Mouse (Mus musculus) layer of hippocampus, postnatal 36 days (tissue): ENCODE data around the gene Ppp2r5e. TPM values are rescaled to one million over a fixed set of nuclear protein-coding genes. Genes with fewer than 3 reads are reported as not detected.
"Not testable (repeated sequence)": the region's sequence is repeated elsewhere in the genome, so short reads cannot be mapped to it uniquely, and the experiment has no call there.

ENCODE experiments used
- DNase-seq, 2 experiments: peaks; one replicate each; pipeline ENCODE4 v3.0.0; 2022
- total RNA-seq, 2 experiments: library from RNA; stranded (reverse); gene quantifications; 2 replicates each; pipeline ENCODE4 v1.2.3; 2021

Ppp2r5e gene
- total RNA-seq, 2 experiments from 2014 or later = 80.4 to 82.1 TPM

DNA sequence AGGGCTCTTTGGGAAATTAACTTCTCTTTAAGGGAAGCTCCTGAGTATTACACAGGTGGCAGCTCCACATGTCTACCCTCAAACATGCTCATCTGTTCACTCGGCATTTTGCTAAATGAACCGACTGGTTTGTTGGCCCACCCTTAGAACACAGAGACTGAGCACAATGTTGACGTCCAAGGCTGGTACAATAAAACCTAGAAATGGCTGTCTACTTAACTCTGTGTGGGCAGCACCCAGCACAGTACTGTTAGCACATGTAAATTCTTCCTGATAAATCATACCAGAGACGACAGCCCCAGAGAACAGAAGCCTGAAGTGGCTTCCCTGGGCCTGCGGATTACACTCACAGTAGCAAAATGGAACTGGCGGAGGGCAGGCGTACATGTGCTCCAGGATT, 59.5 kb downstream of the Ppp2r5e start:
- DNase-seq = peak; percentile 36 to 44

DNA sequence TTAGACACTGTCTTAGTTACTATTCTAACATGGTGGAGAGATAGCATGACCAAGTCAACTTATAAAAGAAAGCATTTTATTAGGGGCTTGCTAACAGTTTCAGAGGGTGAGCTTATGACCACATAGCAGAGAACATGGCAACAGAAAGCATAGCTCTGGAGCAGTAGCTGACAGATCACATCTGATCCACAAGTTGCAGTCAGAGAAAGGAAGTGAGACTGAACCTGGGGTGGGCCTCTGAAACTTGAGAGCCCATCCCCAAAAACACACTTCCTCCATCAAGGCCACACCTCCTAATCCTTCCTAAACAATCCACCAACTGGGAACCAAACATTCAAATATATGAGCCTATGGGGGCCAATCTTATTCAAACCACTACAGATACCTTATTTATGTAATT, 62.9 kb downstream of the Ppp2r5e start:
- DNase-seq = no peak

DNA sequence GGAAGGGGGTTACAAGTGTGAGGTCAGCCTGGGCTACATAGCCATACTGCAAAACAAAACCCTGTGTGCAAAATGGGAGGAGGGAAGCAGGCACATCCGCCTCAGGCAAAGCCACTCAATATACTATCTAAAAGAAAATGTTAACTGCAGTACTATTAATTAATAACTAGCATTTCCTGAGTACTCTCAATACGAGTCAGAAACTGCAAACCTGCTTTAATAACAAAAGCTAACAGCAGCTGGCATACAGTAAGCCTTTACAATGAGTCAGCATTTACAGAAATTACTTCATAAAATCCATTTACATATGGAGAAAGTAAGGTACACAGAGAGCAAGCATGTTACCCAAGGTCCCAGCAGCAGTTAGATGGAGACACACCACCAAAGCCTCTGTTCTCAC, 64.2 kb downstream of the Ppp2r5e start:
- DNase-seq = no peak

DNA sequence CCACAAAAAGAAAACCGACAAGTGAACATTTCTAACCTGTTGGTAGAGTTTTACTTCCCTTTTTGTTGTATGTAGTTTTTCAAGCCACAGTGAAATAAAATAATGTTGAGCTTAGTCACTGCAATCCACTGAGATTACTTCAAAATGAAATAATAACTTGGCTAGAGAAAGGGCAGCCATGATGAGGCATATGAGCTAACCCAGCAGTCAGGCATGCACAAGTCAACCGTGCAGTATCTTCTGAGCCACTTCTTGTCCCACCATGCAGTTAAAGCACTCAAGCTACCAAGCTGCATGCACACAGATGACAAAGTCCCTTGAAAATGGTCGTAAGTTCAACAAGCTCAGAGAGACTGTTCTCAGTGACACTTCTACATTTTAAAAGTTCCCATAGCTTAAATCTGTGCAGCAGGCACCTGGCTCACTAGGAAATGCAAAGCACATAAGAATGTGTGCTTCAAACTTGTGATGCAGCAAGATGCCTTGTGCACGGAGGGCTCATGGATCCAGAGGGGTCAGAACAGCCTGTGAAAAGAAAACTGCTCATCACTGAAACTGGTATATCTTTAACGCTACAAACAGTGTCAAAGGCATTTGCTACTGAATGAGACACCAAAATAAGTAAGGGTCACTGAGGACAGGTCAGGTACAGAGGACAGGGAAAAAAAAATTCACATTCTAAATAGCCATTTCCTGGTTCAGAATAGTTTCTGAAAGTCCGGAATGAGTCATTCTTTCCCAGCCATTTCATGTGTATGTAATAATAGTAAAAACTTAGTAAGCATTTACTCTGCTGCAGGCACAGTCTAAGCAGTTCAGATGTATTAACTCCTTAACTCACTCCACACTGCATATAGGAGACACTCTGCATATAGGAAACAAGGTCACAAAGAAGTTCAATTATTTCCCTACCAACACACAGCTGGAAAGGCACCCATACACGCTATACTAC, 66.9 kb downstream of the Ppp2r5e start:
- no peak for DNase-seq

DNA sequence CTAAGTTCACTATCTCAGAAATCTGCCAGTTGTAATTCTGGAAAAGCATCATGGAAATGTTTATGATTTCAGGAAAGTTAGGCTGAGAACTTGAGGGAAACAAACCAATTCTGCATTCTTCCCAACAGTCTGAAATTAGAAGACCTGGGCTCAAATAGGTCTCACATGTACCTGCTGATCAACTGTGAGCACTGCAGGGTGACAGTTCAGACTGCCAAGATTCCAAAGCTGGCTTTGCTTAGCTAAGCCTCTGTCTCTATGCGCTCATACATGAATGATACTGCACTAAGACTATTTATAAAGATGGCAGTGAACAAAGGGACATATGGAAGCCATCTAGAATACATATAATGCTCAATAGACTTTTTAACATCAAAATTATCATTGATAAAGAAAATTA, 67.7 kb downstream of the Ppp2r5e start:
- no peak for DNase-seq

DNA sequence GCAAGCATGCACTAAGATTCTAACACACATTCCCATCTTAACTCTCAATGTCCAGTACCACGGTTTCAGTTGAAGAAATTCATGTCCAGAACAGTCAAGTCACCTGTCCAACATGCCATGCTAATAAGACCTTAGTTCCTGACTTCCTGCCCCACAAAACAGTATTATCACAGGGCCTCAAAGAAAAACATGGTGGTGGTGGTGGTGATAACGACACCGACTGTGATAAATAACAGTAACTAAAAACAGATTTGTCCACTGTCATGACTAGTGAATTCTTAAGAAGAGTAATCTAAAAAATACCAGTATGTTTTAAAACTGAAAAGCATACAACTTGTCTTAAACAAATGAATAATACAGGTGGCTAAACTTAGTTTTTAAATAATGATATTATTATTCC, 71.8 kb downstream of the Ppp2r5e start:
- DNase-seq = no peak

DNA sequence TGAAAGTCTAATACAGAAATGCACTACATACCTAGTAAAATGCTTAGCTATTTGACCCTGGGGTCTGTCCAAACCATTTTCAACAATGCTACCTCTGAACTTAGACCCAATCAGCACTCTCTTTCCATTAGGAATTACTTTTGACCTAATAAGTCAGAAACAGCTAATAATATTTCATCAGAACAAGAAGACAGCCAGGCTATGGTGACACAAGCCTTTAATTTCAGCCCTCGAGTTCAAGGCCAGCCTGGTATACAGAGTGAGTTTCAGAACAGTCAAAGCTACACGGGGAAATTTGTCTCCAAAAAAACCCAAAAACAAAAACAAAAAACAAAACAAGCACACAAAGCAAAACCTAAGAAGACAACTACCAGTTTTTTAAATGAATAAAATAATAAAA, 73.1 kb downstream of the Ppp2r5e start:
- no peak for DNase-seq

DNA sequence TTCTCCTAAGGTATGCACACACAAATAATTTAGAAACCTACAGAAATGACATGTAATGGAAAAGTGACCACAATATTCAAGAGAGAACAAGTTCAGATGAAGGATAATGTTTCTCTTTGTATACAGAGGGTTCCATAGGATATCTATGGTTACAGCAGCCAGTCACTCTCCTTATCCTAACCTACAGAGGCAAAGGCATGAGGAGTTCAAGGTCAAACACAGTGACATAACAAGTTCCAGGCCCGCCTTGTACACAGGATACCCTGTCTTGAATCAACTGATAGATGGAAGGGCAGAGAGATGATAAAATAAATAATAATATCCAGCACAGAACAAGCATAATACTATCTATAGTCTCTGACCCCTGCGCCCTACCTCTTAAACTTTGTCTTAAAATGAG, 73.7 kb downstream of the Ppp2r5e start:
- no peak for DNase-seq

DNA sequence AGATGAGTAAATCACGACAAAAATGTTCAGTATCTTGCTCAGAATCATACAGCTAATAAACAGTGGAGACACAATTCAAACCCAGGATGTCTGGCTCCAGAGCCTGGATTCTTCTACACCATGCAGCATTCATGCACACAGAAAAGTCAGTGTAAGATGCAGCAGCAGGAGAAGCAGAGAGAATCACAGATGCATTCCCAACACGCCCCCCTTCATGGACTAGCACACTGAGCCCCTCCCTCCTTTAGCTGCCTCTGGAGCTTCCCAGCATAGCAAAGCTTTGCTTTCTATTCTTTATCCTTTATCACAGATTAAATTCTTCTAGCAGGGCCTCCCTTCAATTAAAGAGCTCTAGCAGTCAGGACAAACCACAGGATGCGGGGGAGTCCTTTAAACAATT, 75.7 kb downstream of the Ppp2r5e start:
- no peak for DNase-seq

DNA sequence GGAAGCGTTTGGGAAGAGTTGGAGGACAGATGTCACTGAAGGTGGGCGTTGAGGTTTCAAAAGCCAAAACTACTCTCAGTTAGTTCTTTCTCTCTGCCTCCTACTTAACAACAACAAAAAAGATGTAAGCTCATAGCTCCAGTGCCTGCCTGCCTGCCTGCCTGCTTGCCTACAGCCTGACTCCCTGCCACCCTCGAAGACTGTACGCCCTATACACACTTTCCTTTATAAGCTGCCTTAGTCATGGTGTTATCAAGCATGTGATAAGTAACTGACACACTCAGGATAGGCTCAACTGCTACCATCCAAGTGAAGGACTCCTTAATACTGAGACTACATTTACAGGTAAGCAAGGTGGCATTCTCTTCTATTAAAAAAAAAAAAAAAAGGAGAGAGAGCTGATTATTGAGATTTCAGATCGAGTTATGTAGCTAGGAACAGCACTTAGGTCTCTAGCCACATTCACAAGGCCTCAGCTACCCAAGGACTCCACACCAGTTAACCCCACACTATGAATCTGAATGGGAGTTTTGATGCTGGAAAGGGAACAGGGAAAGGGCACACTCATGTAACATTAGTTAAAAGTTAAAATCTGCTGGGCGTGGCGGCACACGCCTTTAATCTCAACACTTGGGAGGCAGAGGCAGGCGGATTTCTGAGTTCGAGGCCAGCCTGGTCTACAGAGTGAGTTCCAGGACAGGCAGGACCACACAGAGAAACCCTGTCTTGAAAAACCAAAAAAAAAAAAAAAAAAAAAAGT, 76.7 kb downstream of the Ppp2r5e start:
- no peak for DNase-seq

DNA sequence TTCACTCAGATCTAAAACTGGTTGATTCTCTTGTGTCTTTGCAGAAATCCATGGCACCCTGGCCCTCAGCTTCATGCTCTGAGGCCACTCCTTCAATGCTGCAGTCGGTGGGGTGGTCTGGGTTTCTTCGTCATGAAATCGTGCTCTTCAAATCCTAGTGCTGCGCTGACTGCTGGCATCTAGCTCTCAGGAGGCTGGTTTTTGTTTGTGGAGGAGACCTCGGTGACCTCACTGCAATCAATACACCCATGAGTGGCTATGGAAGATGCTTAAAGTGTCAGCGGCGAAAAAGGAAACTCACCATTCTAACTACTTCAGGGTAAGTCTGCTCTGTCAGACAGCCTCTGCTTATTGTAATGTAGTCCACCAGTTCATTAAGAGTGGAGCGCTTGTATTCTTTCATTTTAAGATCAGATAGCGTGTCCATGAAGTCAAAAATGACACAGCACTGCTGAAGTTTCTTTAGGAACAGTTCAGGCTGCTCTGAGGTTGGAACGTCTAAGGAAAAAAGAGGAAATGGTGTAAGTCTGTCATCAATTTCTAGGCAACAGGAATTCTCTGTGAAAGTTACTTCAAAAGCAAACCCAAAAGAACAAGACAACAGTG, 80.6 kb downstream of the Ppp2r5e start:
- DNase-seq = no peak

DNA sequence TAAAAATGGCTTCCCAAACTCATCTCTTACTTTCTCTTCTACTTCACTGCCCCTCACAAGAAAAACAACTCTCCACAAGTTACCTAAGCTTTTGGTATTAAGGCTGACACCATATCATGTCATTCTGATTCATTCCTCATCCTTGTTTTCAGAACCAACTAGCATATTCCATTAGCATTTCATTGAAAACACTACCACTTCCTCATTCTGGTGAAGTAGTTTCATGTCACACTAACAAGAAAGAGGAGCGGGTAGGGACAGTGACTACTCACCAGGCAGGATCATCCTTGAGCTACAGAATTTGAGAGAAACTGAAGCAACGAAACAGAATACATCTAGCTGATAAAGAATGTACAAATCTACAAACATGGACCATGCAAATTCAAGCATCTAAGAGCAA, 84.5 kb downstream of the Ppp2r5e start:
- DNase-seq = no peak

DNA sequence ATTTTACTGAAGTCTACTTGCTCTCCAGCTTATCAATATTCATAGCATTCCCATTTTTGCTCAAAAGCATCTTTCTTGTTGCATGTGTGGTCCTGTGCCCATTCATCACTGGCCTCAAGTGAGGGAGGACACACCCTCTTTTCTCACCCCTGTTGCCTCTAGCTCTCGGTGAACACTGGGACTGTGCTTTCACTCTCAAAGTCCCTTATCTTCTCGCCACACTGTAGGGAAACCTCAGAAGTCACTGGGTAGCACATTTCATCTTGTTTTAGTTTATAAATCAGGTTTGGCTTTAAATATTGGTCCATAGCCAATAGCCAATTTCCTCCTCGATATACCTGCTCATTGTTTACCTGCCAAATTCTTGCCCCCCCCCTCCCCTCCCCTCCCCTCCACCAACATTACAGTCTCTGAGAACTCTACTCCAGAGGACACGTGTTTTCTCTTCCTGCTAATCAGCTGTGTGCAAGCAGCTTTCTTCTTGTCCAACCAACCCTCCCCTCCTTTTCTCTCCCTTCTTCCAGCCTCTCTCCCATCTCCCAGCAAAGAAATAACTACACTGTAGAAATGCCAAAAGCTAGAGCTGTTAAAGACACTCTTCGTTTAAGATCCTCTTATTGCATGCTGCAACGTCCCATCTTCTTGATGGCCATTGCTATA, 90.9 kb downstream of the Ppp2r5e start:
- DNase-seq = no peak

DNA sequence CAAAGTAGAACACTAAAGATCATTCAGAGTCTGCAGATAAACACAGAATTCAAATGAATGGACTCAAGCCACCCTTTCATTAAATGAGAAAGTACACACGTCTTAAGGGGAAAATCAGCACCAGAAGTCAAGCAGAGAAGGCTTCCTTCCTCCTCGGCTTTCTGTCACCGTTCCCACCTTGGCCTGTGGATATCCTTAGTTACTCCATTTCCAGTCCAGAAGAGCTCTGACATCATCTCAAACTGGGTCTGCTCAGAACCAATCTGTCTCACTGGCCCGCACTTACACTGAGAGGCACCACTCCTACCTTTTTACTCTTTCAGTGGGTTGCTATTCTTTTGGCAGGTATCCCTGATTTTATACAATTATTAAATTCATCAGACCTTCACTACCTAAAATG, 93.4 kb downstream of the Ppp2r5e start:
- DNase-seq = no peak

DNA sequence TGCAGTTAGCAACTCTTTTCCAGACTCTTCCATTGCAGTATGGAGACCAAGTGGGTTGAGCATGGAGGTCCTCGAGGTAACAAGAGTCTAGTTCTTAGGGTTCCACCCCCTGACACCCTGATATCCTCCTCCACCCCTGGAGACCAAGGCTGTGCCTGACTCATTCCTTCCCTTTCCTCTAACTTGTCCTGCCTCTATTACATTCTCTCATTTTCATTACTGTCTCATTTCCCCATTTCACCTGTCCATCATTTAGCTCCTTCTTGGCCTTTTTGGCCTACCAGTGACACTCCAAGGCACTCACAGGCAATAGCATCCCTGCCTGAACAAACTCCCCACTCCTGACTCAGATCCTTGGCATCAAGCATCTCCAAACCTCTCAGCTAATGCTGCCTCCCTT, 98.3 kb downstream of the Ppp2r5e start:
- DNase-seq = no peak

DNA sequence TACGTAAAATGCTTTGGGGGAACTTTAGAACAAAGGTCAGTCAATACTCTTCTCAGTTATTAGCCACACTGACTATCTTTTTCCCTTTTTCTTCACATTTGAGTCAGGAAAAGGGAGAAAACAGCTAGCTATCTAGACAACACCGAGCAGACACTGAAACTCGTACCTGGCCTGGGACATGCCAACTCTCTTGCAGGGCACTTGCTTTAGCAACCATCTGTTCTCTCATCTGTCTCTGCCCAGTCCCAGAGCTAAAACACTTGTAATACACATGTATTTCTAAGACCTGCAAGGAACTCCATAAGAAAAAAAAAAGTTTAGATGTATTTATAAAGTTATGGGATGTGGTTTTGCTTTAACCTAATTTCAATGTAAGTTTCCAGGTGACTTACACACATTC, 100.4 kb downstream of the Ppp2r5e start:
- no peak for DNase-seq

DNA sequence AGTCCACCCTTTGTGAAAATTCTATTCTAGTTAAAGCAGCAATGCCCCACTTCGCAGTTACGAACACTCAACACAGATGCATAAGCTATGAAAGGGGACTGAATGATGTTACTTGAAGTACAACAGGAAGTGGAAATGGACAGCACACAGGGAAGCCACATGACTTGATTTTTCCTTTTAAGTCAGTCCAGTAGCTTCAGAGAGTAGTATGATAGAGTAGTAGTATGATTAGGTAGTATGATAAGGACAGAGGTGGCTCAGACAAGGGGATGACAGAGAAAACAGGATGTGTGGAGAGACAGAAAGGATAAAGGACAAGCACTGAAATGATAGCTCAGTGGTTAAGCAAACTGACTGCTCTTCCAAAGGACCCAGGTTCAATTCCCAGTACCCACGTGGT, 101.4 kb downstream of the Ppp2r5e start:
- no peak for DNase-seq

DNA sequence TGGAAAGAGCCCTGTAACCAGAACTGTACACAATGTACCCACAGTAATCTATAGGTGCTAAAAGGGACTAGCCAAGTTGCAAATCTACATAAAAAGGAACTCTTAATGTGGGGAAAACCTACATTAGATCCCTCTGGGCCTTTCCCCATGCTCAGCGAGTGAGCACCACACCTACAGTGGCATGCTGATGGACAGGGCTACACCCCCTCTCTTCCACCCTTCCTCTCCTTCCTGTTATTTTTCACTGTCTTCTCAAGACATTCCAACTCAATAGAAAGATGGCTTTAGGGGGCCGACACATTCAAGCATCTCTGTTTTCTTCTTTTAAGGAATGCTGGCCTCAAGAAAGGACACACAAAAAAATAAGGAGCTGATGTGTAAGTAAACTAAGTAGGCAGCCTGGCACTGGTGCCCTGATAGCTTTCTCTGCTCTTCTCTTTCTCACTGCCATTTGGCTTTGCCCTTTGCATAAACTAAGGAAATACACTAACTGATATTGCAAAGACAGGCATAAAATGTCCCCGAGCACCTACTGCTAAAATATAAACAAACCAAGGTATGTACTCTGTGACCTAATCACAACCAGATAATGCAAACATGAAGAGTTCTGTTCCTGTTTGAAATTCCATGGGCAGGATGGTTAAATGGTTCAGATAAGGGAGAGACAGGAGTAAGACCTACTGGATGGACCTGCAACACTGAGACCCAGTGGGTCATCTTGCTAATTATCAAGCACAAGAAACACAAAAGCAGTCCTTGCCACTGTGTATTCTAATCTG, 103.3 kb downstream of the Ppp2r5e start:
- no peak for DNase-seq

DNA sequence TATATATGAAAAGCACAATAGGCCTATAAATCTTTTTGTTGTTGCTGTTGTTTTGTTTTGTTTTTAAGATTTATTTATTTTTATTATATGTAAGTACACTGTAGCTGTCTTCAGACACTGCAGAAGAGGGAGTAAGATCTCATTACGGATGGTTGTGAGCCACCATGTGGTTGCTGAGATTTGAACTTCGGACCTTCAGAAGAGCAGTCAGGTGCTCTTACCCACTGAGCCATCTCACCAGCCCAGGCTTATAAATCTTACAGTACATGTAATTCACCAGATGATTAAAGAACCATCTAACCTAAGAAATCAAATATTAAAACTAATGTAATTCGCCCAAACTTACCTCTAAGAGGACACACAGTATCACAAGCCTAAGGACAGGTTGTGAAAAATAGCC, 103.9 kb downstream of the Ppp2r5e start:
- not testable (repeated sequence) for DNase-seq

DNA sequence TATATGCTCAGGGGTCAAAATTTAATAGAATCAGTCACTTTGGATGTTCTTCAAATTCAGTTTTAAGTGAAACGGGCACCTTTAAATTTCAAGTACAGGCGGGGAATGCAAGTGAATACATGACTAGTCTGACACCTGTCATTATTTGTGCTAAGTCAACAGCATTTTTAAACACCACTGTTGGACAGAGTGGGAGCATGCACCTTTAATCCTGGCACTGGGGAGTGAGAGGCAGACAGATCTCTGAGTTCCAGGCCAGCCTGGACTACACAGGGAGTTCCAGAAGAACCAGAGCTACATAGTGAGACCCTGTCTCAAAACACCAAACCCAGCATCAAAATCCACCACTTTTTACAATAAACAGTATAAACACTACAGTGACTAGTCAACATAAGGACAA, 108.5 kb downstream of the Ppp2r5e start:
- DNase-seq = no peak

DNA sequence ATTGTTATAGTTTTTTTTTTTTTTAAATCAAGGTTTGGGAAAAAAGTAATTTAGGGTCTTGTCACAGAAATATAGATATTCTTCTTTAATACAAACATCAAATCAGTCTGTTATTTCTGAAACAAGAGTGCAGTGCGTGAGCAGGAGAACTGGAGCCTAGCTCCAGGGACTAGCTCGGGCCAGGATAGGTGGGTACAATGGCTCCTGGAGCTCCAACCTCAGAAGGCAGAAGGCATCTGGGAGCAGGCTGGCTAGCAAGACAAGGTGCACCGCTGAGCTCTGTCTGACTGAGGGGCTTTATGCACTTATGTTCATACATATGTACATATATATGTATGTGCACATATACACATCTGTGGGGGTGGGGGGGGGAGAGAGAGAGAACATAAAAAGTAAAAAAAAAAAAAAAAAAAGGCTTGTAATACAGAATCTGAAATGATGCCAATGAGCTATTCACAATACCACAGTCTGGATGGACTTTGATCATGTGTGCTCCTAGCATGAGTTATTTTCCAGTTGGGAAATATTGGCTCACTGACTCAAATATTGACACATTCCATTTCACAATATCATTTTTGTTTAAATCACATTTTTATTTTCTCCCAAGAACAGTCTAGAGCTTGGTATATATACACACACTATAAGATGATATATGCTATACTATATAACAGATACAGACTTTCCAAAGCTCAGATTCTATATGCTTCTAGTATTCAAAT, 109.3 kb downstream of the Ppp2r5e start:
- DNase-seq = no peak
